Mouse (Mus musculus): ENCODE measurements around the gene Gm20390.
"Not testable (repeated sequence)": the region's sequence is repeated elsewhere in the genome, so short reads cannot be mapped to it uniquely, and the experiment has no call there.

The Gm20390 gene

DNA sequence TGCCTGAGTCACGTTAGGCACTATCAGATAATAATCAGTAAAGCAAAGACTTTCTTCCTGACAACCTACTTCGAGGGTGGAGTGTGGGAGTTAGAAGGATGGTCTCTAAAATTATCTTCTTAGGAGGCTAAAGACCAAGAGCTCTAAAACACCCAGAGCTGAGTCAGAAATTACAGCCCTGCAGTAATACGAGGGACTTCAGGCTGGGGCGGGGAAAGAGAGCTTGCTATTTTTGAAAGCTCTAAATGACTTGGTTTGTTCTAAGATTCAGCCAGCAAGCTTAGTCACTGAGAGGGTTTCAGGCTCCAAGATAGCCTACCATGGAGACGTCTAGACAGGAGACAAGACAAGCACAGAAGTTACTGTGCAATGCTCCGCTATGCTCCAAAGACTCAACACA is 2.7 kb downstream of the Gm20390 start:
- DNase-seq (ENCODE audit: low read depth), result no peak

DNA sequence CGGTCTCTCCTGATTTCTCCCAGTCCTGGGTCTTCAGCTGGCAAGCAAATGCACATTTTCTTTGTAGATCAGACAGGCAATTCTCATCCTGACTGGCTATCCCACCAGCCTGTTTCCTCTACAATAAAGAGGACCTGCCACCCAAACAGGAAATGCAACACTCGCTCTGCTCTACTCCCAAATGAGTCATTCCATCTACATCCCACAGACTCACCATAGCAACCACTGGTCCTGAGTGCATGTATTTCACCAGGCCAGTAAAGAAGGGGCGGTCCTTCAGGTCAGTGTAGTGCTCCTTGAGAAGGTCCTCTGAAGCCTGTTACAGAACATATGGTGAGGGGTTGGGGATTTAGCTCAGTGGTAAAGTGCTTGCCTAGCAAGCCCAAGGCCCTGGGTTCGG is 5.1 kb downstream of the Gm20390 start:
- DNase-seq (ENCODE audit: low read depth), result no peak

DNA sequence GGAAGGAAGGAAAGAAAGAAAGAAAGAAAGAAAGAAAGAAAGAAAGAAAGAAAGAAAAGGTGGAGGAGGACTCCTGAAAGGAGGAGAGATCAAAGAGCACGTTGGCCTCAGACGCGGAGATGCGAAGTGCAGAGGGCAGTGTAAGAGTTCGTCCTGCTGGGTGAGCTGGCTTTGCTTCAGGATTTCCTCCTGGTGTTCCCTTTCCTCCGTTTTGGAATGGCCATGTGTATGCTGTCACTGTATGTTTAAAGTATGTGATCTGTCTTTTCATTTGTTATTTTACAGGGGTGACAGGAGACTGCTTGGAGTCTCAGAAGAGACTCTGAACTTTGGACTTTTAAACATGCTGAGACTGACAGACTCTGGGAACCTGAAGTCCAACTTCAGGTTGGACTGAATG is 6.6 kb downstream of the Gm20390 start:
- no peak for DNase-seq (ENCODE audit: low read depth)

DNA sequence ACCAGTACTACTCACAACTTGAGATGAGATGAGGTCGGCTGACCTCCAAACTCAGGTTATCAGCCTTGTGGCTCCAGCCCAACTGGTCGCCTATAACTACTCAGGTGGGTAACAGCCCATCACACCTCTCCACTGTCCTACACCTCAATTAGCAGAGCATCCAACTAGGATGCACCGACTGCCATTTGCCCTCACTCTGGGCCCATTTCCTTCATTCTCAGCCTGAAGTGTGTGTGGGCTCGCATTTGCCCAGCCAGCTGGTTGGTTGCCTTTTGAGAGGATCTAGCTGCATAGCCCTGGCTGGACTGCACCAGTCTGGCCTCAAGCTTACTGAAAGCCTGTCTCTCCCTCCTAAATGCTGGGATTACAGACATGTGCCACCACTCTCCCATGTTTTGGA is 10.3 kb downstream of the Gm20390 start:
- DNase-seq (ENCODE audit: low read depth), result no peak

DNA sequence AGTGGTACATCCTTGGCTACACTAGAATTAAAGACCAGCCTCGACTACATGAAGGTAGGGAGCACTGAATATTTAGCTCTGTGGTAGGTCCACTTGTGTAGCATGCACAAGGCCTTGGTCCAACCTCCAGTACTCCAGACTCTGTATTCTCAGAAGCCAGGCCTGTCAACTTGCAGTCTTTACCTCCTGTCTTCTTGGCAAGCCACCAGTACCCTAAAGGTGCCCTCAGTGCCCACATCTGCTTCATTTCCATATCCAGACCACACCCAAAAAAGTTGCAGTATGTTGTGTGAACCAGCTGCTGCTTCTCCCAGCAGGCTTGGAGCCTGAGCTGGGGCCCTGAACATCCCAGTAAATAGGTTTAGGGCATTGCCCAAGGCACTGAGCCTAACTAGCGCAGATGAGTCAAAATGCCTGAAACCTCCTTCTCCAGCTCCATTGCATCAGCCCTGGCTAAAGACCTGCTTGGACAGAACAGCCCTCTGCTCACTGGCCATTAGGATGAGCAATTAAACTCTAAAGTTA is 11.0 kb downstream of the Gm20390 start:
- no peak for DNase-seq (ENCODE audit: low read depth)

DNA sequence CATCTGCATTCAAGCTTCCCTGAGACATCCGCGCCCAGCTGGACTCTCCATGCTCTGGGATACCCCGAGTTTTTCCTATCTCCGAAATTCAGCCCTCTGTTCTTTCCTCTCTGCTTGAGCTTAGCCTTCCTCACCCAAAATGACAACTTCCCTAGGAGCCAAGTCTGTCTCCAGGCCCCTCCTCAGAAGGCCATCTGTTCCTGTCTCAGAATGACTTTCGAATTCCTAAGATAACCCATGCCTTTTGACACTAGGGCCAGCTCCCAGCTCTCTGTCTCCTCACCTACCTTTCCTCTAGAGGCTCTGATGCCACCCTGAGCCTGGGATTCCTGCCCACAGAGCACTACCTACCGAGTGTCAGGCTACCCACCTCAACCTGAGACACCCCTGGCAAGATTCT is 11.9 kb downstream of the Gm20390 start, which contains the start of gene Nme2:
Nme2 (minus strand) TSS at position 101 of the 400 bp plus-strand sequence.
- no peak for DNase-seq (ENCODE audit: low read depth)

DNA sequence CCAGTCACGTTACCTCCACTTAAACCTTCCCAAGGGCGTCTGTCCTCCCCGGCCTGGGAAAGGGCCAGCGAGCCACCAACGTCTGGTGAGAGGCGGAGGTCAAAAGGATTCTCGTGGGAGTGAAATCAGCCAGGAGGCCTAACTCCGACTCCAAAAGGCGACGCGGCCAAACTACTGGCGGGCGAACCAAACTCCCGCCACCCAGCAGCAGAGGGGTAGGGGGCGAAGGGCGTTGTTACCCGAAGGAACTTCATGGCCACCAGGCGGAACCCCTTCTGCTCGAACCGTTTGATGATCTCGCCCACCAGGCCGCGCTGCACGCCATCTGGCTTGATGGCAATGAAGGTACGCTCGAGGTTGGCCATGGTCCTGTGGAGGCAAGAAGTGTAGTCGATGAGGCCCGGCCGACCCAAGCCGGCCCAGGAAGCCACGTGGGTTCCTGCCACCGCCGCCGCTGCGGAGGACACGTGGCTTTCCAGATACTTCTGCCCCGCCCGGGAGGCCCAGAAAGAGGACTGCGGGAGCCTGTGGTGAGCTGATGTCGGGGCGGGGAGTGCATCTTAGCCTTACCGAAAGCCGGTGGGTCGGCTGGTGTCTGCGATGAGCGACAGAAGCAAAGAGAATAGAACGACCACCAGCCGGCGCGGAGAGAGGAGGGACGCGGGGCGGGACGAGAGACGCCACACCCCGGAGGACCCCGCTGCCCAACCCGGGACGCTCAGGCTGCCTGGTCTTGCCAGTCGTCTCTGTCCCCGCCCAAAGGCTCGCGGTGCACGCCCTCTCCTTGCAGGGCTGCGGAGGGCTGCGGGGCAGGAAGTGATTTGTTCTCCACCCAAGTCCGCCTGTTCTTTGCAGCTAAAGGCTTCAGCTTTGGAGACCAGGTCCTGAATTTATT is 12.6 kb downstream of the Gm20390 start:
- peak; percentile 77 for DNase-seq (ENCODE audit: low read depth)

DNA sequence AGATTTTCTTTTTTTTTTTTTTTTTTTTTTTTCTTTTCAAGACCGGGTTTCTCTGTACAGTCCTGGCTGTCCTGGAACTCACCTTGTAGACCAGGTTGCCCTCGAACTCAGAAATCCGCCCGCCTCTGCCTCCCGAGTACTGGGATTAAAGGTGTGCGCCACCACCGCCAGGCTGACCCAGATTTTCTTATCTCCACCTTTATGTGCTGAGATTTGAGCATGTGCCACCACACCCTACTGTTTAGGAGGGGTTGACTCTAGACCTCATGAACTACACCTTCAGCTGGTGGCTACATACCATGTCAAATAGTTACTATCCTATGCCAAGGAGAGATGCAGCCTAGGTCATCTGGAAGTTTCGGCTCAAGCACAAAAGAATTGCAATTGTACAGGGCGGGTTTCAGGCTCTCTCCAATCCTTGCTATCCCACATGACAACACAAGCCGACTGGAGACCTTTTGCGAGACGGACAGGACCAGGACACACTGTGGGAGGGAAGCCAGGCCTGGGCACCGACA is 13.3 kb downstream of the Gm20390 start:
- no peak for DNase-seq (ENCODE audit: low read depth)

DNA sequence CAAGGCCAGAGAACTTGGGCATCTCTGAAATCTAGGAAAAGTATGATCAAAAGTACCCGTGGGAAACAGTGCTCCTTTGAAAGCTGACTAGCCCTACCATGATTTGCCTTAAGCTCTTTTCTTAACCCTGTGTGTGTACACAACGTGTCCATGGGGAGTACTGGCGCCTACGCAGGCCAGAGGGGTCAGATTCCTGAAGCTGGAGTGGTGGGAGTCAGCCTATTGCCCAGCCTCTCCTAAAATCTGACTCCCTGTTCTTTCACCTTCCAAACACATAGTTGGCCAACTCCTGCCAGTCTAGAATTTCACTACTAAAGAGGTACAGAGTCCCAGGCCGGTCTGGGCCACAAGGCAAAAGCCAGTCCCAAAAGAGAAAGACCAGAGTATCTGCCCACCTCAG is 15.7 kb downstream of the Gm20390 start:
- DNase-seq (ENCODE audit: low read depth), result no peak

DNA sequence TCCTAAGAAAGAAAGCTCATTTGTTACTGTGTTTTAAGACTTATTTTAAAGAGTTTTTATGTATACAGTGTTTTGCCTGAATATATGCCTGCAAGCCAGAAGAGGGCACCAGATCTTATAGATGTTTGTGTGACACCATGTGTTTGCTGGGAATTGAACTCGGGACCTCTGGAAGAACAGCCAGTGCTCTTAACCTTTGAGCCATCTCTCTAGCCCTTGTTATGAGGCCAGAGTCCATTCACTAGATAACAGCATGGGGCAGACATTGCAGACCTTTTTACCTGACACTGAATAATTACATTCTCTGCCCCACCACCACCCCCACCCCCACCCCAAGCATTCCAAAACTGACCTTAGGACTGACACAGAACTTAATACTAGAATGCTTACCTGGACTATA is 18.0 kb downstream of the Gm20390 start:
- no peak for DNase-seq (ENCODE audit: low read depth)

DNA sequence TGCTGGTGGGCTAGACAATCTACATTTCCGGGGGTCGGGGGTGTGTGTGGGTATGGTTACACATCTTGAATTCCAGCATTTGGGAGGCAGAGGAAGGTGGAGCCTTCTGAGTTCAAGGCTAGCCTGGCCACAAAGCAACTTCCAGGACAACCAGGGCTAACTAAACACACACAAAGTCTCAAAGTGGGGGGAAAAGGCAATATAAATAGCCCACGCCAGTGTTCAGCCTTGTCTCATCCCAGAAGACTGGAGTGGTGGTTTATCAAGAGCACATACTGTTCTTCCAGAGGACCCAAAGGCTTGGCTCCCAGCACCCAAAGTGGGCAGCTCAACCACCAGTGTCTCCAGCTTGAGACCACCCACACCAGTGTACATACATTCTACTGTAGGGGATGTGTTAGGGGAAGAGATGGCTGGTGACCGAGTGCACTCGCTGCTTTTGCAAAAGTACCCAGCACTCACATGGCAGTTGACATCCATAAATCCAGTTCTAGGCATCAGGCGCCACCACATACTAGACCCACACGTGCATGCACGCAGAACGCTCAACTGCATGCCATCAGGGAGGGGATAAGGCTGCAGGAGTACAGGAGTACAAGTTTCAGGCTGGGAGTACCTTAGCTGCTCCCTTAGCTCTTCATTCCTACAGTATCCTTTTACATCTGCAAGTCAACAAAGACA is 19.1 kb downstream of the Gm20390 start:
- no peak for DNase-seq (ENCODE audit: low read depth)

DNA sequence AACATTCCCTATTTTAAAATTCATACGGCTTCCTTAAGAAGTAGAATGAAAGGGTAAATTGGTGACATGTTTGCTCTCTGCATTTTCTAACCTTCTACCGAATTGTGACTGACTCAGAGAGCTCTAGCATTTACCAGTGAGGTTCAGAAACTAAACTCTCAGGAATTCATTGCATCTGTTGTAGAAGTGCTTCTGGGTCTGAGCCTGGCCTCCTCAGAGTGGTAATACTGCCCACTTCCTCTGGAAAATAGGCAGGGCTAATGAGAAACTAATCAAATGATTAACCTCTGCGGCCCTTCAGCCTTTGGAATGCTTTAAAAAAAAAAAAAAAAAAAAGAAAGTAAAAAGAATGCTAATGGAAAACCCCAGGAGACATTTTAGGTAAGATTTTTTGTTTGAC is 23.1 kb downstream of the Gm20390 start:
- no peak for DNase-seq (ENCODE audit: low read depth)

DNA sequence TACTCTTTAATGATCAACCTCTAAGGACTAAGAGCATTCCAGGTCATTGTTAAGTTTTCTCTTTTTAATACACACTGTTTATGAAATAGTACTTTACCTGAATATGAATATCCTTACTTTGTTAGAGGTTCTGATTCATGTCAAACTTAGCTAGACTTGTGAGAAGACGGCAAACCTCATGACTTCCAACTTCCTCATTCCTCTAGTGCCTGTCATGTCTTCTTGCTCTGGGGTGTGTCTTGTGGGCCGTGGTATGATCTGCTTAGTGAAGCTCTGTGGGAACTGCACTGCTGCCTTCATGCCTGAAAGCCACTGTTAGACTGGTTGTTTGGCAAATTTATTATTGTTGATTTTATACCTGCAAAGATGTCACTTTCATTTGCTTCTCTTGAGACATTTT is 27.2 kb downstream of the Gm20390 start:
- no peak for DNase-seq (ENCODE audit: low read depth)

DNA sequence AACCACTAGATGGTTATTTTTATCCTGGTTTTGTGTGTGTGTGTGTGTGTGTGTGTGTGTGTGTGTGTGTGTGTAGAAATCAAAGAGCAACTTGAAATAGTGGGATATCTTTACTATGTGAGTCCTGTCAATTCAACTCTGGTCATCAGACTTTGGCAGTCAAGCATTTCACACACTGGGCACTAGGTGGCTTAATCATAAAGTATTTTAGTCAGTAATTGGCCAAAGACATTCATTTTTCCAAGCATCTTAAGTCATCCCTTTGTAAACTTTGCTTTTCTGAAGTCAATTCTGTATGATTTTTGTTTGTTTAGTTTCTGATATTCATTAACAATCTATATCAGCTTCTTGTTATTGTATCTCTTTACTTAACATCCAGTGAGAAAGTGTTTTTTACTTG is 39.0 kb downstream of the Gm20390 start:
- no peak for DNase-seq (ENCODE audit: low read depth)

DNA sequence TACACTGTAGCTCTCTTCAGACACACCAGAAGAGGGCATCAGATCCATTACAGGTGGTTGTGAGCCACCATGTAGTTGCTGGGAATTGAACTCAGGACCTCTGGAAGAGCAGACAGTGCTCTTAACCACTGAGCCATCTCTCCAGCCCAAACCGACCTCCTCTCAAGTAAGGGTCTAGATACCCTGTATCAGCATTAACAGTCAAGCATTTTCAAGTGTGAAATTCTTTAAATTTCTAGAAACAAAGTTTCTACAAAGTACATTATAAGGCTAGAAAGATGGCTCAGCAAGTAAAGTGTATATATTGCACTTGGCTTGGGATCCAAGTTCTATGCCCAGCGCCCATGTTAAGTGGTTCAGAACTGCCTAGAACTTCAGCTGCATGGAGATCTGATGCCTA is 53.1 kb downstream of the Gm20390 start:
- not testable (repeated sequence) for DNase-seq (ENCODE audit: low read depth)

DNA sequence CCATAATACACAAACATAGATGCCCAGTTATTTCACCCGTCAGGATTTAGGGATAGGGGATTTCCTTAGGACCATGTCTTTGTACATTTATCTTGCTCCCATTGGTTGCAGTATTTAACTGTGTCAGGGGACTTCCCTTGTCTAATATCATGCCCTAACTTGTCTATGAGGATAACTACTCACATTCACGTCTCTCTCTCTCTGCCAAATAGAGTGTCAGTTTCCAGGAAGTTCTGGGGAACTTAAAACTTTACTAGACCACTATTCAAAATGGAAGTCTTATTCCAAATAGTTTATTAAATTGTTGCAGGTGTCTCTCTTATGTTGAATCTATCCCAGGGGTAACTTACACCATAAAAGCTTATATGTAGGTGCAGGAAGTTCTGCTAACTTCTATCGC is 56.5 kb downstream of the Gm20390 start:
- DNase-seq (ENCODE audit: low read depth), result no peak

DNA sequence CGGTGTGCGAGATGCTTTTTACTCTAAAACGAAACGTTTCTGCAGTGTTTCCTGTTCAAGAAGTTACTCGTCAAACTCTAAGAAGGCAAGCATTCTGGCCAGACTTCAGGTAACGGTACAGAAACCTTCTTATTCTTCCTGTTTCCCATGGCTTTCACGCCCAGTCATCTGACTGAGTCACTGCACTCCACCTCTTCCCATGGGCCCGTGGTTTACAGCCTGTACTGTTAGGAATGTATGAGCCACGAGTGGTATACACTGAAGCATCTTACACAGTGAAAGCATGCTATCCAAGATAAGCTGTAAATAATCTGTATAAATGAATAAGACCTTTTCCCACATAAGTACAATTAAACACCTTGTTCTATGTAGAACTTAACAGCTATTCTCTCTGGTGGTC is 59.3 kb downstream of the Gm20390 start:
- DNase-seq (ENCODE audit: low read depth), result no peak

DNA sequence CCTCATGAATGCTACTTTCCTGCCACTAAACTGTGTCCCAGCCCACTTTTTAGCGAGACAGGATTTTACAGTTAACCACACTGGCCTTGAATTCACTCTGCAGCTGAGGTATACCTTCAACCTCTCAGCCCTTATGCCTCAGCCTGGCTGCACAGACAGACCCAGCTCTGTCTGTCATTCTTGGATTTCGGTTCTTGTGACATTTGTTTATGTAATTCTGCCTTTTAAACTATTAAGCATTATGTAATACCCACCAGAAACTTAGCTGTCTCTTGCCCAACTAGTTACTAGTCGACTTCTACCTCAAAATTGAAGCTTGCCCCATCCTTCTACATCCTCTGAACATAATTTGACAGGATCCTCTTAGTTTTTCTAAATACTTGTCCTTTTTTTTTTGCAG is 60.3 kb downstream of the Gm20390 start:
- no peak for DNase-seq (ENCODE audit: low read depth)

DNA sequence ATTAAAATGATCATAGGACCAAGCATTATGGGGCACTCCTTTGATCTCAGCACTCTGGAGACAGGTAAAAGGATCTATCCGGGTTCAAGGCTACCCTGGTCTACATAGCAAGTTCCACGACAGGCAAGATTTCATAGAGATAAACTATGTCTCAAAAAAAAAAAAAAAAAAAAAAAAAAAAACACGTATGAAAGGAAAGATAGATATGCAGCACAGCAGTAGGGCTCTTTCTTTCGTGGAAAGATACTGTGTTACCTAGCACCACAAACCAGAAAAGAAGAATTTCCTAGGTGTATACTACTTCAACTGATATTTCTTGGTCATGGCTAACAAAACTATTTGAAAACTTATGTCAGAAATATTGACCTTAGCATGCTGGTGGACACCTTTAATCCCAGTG is 61.3 kb downstream of the Gm20390 start:
- no peak for DNase-seq (ENCODE audit: low read depth)
